Mouse (Mus musculus) E14TG2a.4 (cell line): ENCODE measurements around the gene Lbh.

Experiments
- CTCF ChIP-seq: conservative IDR thresholded peaks from 2 replicates; pipeline ENCODE4 v1.5.1; 2014; ENCODE audit warnings: low read length
- NANOG ChIP-seq: IDR thresholded peaks from 2 replicates; pipeline ENCODE4 v1.6.1; 2014; ENCODE audit warnings: borderline replicate concordance, low read length, mixed read lengths
- POU5F1 ChIP-seq: IDR thresholded peaks from 2 replicates; pipeline ENCODE4 v1.6.1; 2014; ENCODE audit warnings: low read length, borderline replicate concordance

DNA sequence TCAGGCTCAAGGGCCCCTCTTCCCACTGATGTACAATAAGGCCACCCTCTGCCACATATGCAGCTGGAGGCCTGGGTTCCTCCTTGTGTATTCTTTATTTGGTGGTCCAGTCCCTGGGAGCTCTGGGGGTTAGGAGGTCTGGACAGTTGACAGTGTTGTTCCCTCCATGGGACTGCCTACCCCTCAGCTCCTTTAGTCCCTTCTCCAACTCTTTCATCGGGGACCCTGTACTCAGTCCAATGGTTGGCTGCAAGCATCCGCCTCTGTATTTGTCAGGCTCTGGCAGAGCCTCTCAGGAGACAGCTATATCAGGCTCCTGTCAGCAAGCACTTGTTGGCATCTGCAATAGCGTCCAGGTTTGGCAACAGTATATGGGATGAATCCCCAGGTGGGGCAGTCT lies 37.1 kb upstream of the Lbh start:
- no peak for TF ChIP-seq CTCF
- no peak for TF ChIP-seq POU5F1
- TF ChIP-seq NANOG, result no peak
